Mouse (Mus musculus) gastrocnemius, postnatal 36 days (tissue): ENCODE data around the gene Phf20. TPM values are rescaled to one million over a fixed set of nuclear protein-coding genes. Genes with fewer than 3 reads are reported as not detected.

Experiments used
- DNase-seq, 2 experiments: peaks; one replicate each; pipeline ENCODE4 v3.0.0; 2022
- intact Hi-C: fragments of 180-260 bp; cut with DNase I; formaldehyde crosslinking; loops from one replicate; pipeline ENCODE4 v1.15.1; 2025
- total RNA-seq, 2 experiments: library from RNA; stranded (reverse); gene quantifications; 2 replicates each; pipeline ENCODE4 v1.2.3; 2021

The Phf20 gene
- total RNA-seq, 2 experiments from 2014 or later = 22.4 to 22.8 TPM

DNA sequence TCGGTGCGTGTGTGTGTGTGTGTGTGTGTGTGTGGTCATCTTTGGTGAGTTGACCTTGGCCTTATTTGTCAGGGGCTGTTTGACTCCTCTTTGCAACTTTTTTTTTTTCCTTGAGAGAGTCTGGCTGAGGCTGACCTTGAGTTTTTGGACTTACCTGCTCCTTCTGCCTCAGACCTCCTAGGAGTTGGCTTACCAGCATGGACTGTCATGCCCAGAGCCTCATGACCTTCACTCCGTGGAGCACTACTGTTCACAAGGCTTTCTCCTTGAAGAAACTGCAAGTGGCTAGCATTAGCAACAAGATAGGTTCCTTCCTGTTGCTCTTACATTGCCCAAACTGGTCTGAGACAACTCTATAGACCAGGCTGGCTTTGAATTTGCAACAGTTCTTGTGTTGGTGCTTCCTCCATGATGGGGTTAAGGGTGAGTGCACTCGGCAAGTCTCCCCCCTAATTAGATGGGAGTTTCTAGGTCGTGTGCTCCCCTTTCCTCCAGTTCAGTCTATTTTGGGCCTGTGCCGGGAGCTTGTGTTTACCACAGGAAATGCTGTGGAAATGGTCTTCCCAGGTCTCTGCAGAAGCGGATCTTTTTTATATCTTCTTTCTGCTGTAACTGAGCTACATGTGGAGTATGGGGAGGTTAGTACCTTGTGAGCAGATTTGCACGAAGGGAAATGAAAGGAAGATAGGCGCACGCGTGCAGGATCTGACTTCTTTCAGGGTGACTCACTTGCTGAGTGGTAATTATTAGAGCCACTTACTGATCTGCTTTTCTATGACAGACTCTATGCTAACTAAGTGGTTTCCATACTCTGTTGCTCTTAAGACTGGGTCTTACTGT, 61.9 kb downstream of the Phf20 start:
- DNase-seq = no peak
- intact Hi-C loops = no loop called here

GRCm38 (mm10) chr2:156260968-156261367, 64.7 kb downstream of the Phf20 start:
- intact Hi-C loops = loop anchor here (5.0 kb wide), 1 partner anchor 69 kb away; no protein-coding TSS in a partner anchor
- no peak for DNase-seq

- intact Hi-C loops = loop anchor here (5.0 kb wide), 1 partner anchor 71 kb away; no protein-coding TSS in a partner anchor
- DNase-seq = no peak
Measured at GRCm38 (mm10) chr2:156263204-156263893, 67.1 kb downstream of the Phf20 start.

DNA sequence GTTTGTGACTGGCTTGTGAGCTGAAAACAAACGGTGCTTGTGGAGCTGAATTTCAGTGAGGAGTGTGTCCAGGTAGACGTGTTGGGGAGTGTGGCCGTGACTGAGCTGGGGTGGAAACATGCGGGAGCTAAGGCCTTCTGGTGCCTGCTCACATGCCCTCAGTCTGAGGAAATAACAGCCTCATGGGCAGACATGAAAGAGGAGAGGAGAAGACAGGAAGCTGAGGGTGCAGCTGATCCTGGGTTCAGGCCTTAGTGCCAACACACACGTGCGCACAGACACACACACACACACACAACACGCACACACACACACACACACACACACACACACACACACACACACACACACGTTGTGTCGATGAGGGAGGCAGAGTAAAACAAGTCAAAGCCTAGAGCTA, 71.4 kb downstream of the Phf20 start:
- no peak for DNase-seq
- intact Hi-C loops = no loop called here

DNA sequence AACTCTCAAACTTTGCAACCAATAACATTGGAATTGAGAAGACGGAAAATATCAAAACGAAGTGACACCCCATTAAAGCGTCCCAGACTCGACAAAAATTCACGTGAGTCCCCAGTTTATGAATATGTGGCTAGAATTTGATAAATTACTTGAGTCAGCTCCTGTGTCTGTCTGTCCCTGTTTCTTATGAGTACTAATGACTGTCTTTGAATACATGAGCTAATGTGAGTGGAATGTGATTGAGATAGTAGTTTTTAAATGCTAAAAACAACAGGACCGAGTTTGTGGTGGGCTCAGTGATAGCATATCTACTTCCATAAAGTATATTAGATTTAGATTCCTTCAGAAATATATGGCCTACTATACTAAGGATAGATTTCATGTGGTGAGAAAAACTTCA, 76.3 kb downstream of the Phf20 start:
- no peak for DNase-seq
- intact Hi-C loops = no loop called here

GRCm38 (mm10) chr2:156278226-156279017, 82.2 kb downstream of the Phf20 start:
- DNase-seq = peak; percentile 70 to 76
- intact Hi-C loops = loop anchor here (2.0 to 5.0 kb wide), 4 partner anchors 81 to 316 kb away; partner anchors contain the start of genes Nfs1, Phf20 and Romo1

DNA sequence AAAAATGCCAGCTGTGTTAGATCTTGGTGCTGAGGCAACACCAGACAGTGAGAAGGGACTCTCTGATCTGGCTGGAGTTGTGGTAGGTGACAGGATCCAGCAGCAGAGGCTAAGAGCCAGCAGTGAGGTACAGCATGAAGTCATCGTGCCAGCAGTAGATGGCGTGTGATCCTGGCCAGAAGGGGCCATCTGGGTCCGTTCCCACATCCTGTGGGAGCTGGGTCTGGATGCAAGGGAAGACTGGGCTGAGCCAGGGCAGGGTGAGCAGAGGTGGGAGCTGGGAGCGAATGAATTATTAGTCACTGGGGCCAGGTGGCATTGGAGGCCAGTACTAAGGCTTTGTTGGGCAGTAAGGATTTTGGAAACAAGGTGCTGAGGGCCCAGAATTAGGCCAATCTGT, 85.0 kb downstream of the Phf20 start:
- no peak for DNase-seq
- intact Hi-C loops = no loop called here

GRCm38 (mm10) chr2:156285161-156285560, 88.9 kb downstream of the Phf20 start:
- intact Hi-C loops = no loop called here
- DNase-seq = no peak

DNA sequence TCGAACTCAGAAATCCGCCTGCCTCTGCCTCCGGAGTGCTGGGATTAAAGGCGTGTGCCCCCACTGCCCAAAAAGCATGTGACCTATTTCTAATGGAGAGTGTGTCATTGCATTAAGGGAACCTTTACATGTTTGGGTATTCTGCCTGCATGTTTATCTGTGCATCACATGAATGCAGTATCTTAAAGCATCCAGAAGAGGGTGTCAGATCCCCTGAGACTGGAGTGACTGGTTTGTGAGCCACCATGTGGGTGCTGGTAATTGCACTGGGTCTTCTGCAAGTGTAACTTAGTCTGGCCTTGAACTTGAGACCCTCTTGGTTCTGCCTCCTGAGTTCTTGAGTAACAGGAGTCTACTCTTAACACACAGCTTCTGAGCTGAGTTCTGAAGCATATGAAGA, 90.5 kb downstream of the Phf20 start:
- DNase-seq = no peak
- intact Hi-C loops = no loop called here

DNA sequence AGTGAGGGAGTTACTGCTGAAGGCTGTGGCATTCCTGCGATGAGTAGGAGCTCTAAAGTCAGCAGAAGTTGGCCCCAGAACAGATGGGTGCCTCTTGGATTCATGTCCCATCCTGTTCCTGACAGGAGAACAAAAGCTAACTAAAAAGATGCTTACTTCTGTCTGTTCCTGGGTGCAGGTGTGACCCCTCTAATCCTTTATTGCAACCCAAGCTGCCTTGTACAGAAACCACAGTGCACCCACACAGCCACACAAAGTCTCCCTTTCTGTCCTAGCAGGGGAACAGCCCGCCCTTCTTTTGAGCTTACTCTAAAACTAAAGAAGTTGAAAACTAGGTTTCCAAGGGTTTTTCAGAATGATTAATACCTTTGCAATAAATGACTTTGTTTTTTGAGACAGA, 92.0 kb downstream of the Phf20 start:
- intact Hi-C loops = no loop called here
- DNase-seq = no peak

DNA sequence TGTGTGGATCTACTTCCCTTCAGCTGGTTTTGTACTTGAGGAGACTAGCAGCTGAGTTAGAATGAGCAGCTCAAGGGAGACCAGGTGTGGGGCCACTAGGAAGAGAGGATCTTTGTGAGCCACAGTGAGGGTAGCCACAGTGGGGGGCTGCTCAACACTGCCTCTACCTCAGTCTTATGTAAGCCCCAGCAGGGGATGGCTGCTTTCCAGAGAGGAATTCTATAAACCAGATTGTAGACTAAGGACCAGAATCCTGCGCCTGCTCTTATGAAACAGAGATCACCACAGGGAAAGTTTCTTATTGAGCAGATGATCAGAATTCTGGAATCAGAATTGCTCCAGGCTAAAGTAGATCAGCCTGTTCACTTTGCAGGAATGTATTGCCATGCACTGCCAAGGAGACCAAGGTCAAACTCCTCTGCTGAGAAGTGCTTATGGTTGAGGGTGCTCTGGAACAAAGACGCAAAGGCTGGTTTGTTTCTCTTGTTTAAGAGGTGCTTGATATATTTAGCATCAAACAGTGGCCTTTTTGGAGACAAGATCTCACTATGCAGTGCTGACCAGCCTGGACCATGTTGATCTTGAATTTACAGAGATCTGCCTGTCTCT, 93.4 kb downstream of the Phf20 start:
- no peak for DNase-seq
- intact Hi-C loops = no loop called here

DNA sequence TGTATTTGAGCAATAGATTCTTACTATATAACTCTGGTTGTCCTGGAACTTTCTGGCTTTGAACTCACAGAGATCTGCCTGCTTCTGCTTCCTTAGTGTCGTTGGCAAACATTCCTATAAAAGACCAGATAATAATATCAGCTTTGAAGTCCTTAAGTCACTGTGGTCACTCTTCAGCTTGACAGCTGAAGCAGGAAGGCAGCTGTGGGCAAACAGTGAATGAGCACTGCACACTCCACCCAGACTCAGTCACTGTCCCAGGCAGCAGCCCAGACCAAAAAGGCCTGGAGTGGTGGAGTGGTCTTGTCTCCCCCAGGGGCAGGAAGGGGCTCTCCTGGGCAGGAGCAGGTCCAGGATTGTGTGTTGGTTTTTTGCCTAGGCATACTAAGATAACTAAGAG, 95.7 kb downstream of the Phf20 start:
- no peak for DNase-seq
- intact Hi-C loops = no loop called here

DNA sequence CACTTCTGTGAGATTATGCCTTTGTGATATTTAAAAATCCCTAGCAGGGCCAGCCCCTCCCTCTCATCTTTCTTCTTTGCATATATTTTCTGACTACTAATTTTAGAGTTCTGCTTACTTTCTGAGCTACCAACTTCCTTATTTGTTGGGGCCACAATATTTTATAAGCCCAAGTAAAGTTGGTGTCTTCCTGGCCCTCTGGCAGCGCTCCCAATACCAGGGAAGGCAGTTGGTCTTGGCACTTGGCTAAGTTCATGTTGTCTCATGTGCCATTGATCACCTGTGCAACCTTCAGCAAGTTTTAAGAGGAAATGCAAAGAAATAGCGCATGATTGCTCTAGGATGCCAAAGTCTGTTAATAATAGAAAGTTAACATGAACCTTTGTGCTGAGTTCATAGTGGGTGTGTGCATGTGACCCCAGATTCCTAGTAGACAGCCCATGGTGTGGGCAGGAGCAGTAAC, 99.4 kb downstream of the Phf20 start:
- no peak for DNase-seq
- intact Hi-C loops = no loop called here

DNA sequence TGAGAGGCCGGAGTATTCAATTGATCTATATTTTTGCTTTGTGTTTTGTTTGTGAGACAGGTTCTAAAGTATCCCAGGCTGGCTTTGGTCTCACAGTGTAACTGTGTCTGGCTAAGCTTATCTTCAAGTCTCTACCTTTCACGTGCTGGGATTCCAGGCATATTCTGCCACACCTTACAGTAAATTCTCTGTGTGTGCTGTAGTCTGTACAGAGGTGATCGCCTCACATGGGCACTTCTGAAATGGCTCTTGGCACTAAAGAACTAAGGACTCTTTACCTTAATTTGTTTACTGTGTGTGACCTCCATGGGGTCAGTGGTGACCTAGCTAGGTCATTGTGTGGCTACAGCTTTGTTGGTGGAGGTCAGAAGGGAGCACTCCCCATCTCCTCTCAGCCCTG, 99.9 kb downstream of the Phf20 start:
- intact Hi-C loops = no loop called here
- DNase-seq = no peak

DNA sequence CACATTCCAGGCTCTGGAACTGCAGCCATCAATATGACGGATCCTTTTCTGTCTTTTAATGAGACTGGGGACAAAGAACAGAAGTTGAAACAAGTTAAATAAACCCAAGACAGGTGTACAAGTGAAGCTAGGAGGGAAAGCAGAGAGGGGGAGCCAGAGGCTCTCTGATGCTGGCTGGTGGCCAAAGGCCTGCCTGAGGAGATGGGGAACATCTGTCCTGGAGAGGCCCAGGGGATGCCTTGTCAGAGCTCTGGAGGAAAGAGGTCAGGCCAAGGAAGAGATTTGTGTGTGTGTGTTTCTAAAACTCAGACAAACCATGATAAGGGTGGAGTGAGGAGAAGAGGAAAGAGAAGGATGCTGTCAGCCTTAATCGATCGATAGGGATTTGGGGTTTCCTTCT, 101.4 kb downstream of the Phf20 start:
- intact Hi-C loops = no loop called here
- DNase-seq = no peak

DNA sequence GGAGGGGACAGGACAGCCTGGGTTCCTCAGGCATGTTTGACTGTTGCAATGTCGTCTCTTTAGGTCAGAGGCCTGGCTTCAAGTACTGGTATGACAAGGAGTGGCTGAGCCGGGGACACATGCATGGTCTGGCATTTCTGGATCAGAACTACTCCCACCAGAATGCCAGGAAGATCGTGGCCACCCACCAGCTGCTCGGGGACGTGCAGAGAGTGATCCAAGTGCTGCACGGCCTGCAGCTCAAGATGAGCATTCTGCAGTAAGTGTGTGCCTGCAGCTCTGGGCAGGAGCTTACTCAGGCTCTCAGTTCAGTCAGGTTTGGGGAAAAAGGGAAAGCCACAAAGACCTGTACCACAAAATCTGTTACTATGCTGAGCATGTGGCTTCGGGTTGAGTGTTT, 102.2 kb downstream of the Phf20 start:
- no peak for DNase-seq
- intact Hi-C loops = no loop called here

GRCm38 (mm10) chr2:156302063-156302462, 105.8 kb downstream of the Phf20 start:
- no peak for DNase-seq
- intact Hi-C loops = no loop called here

- DNase-seq = no peak
- intact Hi-C loops = no loop called here
Measured at GRCm38 (mm10) chr2:156304351-156304750, 108.1 kb downstream of the Phf20 start.

GRCm38 (mm10) chr2:156305818-156306217, 109.6 kb downstream of the Phf20 start:
- no peak for DNase-seq
- intact Hi-C loops = no loop called here

- intact Hi-C loops = no loop called here
- no peak for DNase-seq
Measured at GRCm38 (mm10) chr2:156307261-156307660, 111.0 kb downstream of the Phf20 start.

- intact Hi-C loops = no loop called here
- no peak for DNase-seq
Measured at GRCm38 (mm10) chr2:156309948-156310347, 113.7 kb downstream of the Phf20 start.
